Mouse (Mus musculus): ENCODE measurements at regions not wholly inside any gene's neighbourhood (a gene's known extent, or its start where the extent isn't known, plus 50 kb on each side); places are given as distances from the start of the nearest gene placed in this dataset.

- TF ChIP-seq CTCF (IDR thresholded peaks at IDR 0.05; ENCODE audit: insufficient read depth, low read length), result no peak
- TF ChIP-seq POLR2A (IDR thresholded peaks at IDR 0.05; ENCODE audit: borderline replicate concordance, extremely low read depth, low read depth, low read length), result no peak
These were observed 598.0 kb upstream of the Arid1b start for GRCm38 (mm10) chr17:4396119-4396518.
